Mouse (Mus musculus) liver, embryonic 14 days (tissue): ENCODE measurements around the gene Hspb2. TPM values are rescaled to one million over a fixed set of nuclear protein-coding genes. Genes with fewer than 3 reads are reported as not detected.

Source experiments
- polyA plus RNA-seq: library from polyadenylated mRNA; depleted of rRNA; stranded (reverse); fragments of >200 nt; gene quantifications from 2 replicates; pipeline ENCODE4 v1.2.3, GENCODE M21; 2012; rRNA removed

Gene Hspb2
- polyA plus RNA-seq = 0.22 and 1.2 TPM in 2 replicates

GRCm38 (mm10) chr9:50752054-50752602 is at the start of gene Hspb2:
Gene Hspb2 (minus strand): TSS chr9:50752354.

DNA sequence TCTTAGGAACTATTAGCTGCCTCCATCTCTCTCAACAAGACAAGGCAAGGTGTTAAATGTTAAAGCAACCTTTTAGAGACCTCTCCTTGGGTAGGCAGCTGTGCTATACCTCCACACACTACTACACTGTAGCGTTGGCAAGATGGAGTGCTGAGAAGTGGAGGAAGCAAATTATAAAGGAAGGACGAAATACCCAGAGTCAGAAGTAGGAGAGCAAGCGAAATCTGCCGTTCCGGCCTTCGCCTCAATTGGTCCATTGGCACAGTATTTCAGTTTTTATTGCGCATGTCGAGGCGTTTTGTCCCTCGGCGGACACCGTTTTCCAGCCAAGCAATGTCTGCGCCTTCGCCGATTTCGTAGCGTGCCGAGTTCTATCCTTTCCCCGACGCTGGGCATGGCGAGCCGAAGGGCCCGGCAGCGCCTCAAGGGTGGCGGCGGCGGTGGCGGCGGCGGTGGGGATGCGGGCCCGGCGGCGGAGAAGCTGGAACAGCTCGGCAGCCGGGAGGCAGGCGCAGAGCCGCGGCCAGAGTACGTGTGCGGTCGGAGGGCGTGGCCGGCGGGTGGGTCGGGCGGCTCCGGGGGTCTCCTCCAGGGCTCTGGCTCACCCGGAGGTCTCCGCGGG is 22.9 kb upstream of the Hspb2 start, which contains the start of the genes Alg9 and 1110032A03Rik:
Gene Alg9 (plus strand): TSS at position 29 of the 622 bp plus-strand sequence.
Gene 1110032A03Rik (minus strand): TSS at position 530 of the 622 bp plus-strand sequence.

DNA sequence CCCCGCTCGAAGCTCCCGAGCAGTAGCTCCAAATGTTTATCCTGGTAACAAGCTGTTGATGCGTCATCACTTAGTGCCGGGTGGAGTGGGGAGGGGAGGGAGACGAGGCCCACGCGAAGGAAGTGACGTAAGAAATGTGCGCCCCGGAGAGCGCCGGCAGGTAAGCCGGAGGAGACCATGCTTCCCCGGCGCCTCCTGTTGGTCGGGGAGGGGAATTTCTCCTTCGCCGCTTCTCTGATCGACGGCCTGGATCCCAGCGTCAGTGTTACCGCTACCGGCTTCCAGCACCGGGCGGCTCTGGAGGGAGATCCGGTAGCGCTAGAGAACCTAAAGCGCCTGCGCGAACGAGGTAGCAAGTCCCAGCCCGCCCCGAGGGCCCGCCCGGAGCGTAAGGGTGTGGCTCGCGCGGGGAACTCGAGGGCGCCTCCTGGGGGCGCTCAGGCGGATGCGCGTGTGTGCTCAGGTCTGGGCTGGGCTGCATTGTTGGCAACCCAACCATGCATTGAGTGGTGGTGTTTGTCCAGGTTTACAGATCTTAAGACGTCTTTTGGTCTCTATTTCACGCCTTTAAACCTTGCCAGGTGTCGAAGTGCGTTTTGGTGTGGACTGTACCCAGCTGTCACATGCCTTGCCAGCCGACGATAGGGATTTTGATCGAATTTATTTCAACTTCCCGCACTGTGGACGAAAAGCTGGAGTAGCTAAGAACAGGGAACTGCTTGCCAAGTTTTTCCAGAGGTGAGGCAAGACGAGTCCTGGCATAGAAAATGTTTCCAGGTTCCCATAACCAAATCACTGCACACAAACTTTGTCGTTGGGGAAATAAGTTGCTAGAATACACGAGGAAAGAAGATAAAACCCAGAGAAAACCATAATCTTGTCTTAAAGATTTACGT is 16.2 kb upstream of the Hspb2 start, which contains the start of gene Fdxacb1:
Gene Fdxacb1 (plus strand): TSS at position 130 of the 896 bp plus-strand sequence.

DNA sequence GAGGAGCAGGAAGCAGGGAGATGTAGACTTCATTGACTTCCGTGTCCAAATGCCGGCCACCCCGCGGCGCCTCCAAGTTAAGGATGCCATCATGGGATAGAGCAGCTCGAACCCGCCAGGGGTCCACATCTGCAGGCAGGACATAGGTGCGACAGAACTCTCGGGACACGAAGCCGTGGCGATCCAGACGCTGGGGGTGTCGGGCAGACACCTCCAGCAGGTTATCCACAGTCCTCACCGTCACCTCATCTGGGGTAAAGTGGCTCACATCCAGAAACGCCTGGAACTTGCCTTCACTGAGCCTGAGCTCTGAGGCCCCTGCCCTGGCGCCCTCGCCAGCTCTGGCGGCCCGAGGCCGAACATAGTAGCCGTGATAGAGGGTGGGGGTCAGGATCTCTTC is 831 bp downstream of the Hspb2 start, which contains the start of gene Cryab:
Gene Cryab (plus strand): TSS at position 3 of the 400 bp plus-strand sequence.

DNA sequence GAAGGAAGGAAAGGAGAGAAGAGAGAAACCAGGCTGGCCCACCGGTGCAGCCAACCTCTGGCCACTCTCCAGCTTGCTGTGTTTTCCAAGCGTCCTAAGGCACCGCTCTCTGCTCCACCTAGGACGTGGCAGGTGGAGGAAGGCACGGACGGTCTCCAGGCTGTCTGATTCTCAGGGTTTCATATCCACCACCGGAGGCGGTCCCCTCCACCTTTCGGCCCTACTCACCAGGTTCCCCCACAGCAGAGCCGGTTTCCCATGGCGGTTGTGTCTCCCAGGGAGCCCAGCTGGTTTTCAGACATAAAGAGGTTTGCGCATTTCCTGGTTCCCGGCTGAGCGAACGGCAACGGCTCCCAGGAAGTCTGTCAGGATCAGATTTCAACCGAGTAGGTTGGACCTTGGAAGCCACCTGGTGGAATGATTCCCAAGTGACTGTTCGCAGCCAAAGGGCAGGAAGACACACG is 5.9 kb downstream of the Hspb2 start, which contains the start of gene 2310030G06Rik:
Gene 2310030G06Rik (minus strand): TSS at position 323 of the 464 bp plus-strand sequence.

GRCm38 (mm10) chr9:50738914-50739870 is 13.0 kb downstream of the Hspb2 start, which contains the start of gene Dixdc1:
Gene Dixdc1 (minus strand): TSS chr9:50739517.

Other genes with a start within 250 kb of the Hspb2 start
- gene Pts, start 223.6 kb downstream of the Hspb2 start, polyA plus RNA-seq = 23.3 and 25.3 TPM in 2 replicates
- 4.8 and 5.8 TPM in 2 replicates for gene Il18, start 197.5 kb downstream of the Hspb2 start, polyA plus RNA-seq
- 0.21 and 0.35 TPM in 2 replicates for gene Bco2, start 197.2 kb downstream of the Hspb2 start, polyA plus RNA-seq
- gene Tex12, start 191.0 kb downstream of the Hspb2 start, polyA plus RNA-seq = not detected in 2 replicates
- gene Sdhd, start 148.5 kb downstream of the Hspb2 start, polyA plus RNA-seq = 159 and 197 TPM in 2 replicates
- 155 and 158 TPM in 2 replicates for gene Timm8b, start 148.4 kb downstream of the Hspb2 start, polyA plus RNA-seq
- 0.81 and 1.0 TPM in 2 replicates for gene Pih1d2, start 135.0 kb downstream of the Hspb2 start, polyA plus RNA-seq
- gene Nkapd1, start 134.9 kb downstream of the Hspb2 start, polyA plus RNA-seq = 5.2 and 5.3 TPM in 2 replicates
- 15.2 and 15.3 TPM in 2 replicates for gene Dlat, start 92.6 kb downstream of the Hspb2 start, polyA plus RNA-seq
- 0.62 and 0.83 TPM in 2 replicates for gene Dixdc1, start 12.8 kb downstream of the Hspb2 start, polyA plus RNA-seq
- 1.9 and 2.2 TPM in 2 replicates for gene 2310030G06Rik, start 5.8 kb downstream of the Hspb2 start, polyA plus RNA-seq
- 1.8 and 3.2 TPM in 2 replicates for gene Cryab, start 1.0 kb downstream of the Hspb2 start, polyA plus RNA-seq
- gene Fdxacb1, start 15.9 kb upstream of the Hspb2 start, polyA plus RNA-seq = 5.0 and 5.7 TPM in 2 replicates
- 9.5 and 10.7 TPM in 2 replicates for gene Alg9, start 22.7 kb upstream of the Hspb2 start, polyA plus RNA-seq
- gene 1110032A03Rik, start 23.2 kb upstream of the Hspb2 start, polyA plus RNA-seq = 10.6 and 13.0 TPM in 2 replicates
- gene Ppp2r1b, start 92.9 kb upstream of the Hspb2 start, polyA plus RNA-seq = 23.1 and 32.1 TPM in 2 replicates